ENCODE assay signal across 23 mouse cellular contexts in genomic region chr13:56749377-56749776, GRCm38 (mm10). TPM values are rescaled to one million over a fixed set of nuclear protein-coding genes. Genes with fewer than 3 reads are reported as not detected.
DNase-seq lines count a peak whose midpoint lies in the region; ATAC-seq and TF ChIP-seq lines count a peak whose summit lies in the region.
"Had no signal": no experiment of that assay in that cellular context is flagged by ENCODE, and none has a peak within 500 bp of the region (broad histone marks: within the 10 kb centered on the region; RNA-seq: fewer than 3 reads in every experiment).

No protein-coding gene starts in this region.

- no peak overlapping the region for H3K9ac ChIP-seq in lung, embryonic 15.5 days
- no peak overlapping the region for H3K9ac ChIP-seq in lung, postnatal 0 days (replicated peaks; ENCODE audit: low read depth)
- H3K9ac ChIP-seq in stomach, embryonic 14.5 days (replicated peaks; ENCODE audit: low read depth, low read length): no peak overlapping the region
- H3K9ac ChIP-seq: embryonic facial prominence, embryonic 13.5 days; forebrain, embryonic 12.5 days; heart, embryonic 13.5 days had no signal

- H3K4me1 ChIP-seq in lung, embryonic 15.5 days: peaks cover 34% of the 10 kb centered on the region
- peaks cover 10% of the 10 kb centered on the region for H3K4me1 ChIP-seq in lung, adult 2 months (ENCODE audit: control insufficient read depth, insufficient read depth, low read length)
- H3K4me1 ChIP-seq in lung, postnatal 0 days (ENCODE audit: insufficient read depth, low read depth, low read length): peaks cover 20% of the 10 kb centered on the region
- H3K4me1 ChIP-seq in stomach, embryonic 14.5 days (ENCODE audit: control insufficient read depth, insufficient read depth, low read length): peaks cover 13% of the 10 kb centered on the region; the same call in 1 of the 2 replicates

- H3K36me3 ChIP-seq in lung, embryonic 15.5 days: no peaks in the 10 kb centered on the region
- no peaks in the 10 kb centered on the region for H3K36me3 ChIP-seq in lung, postnatal 0 days (ENCODE audit: insufficient read depth, low read length)
- H3K36me3 ChIP-seq in stomach, embryonic 14.5 days (ENCODE audit: control insufficient read depth, insufficient read depth, low read length): no peaks in the 10 kb centered on the region
- H3K36me3 ChIP-seq: forebrain, embryonic 12.5 days had no signal

- TF ChIP-seq POLR2A in lung, adult 2 months (IDR thresholded peaks at IDR 0.05; ENCODE audit: borderline replicate concordance, extremely low read depth, low read depth, low read length): no peak

- TF ChIP-seq EP300 in lung, postnatal 0 days (IDR thresholded peaks at IDR 0.05): no peak

- ATAC-seq in lung, embryonic 15.5 days (ENCODE audit: borderline replicate concordance, extremely low read depth, low FRiP score, low TSS enrichment): no peak
- peak; percentile 46 for ATAC-seq in lung, postnatal 0 days
- no peak for ATAC-seq in stomach, embryonic 14.5 days (ENCODE audit: insufficient number of reproducible peaks, insufficient read depth, low FRiP score, low read depth)
- no peak for ATAC-seq in frontal cortex, adult (ENCODE audit: low TSS enrichment)
- ATAC-seq: activated CD4-positive, CD25-positive, alpha-beta regulatory T cell, adult 4 months; forebrain, embryonic 16.5 days; Patski had no signal

- no peak for TF ChIP-seq CTCF in lung, adult 2 months (IDR thresholded peaks at IDR 0.05; ENCODE audit: insufficient read depth, low read length)
- TF ChIP-seq CTCF in lung, postnatal 0 days (IDR thresholded peaks at IDR 0.05): no peak

- H3K27me3 ChIP-seq in lung, embryonic 15.5 days: peaks cover 35% of the 10 kb centered on the region
- H3K27me3 ChIP-seq in lung, postnatal 0 days (replicated peaks; ENCODE audit: insufficient read depth, low read length): peaks cover 26% of the 10 kb centered on the region
- H3K27me3 ChIP-seq in stomach, embryonic 14.5 days (ENCODE audit: control insufficient read depth, insufficient read depth, low read length): peaks cover 12% of the 10 kb centered on the region; the same call in 1 of the 2 replicates
- H3K27me3 ChIP-seq: CH12.LX, Patski had no signal

- H3K9me3 ChIP-seq in lung, embryonic 15.5 days: no peaks in the 10 kb centered on the region
- H3K9me3 ChIP-seq in lung, postnatal 0 days (ENCODE audit: low read length): no peaks in the 10 kb centered on the region
- no peaks in the 10 kb centered on the region for H3K9me3 ChIP-seq in stomach, embryonic 14.5 days (ENCODE audit: control insufficient read depth, low read depth, low read length)
- H3K9me3 ChIP-seq: embryonic facial prominence, embryonic 13.5 days; forebrain, embryonic 12.5 days; heart, embryonic 13.5 days had no signal

- DNase-seq in lung, adult 2 months: no peak
- peak; percentile 64 for DNase-seq in lung, postnatal 0 days (ENCODE audit: low spot score)
- no peak for DNase-seq in frontal cortex, postnatal 14 days (ENCODE audit: low spot score in 2 of 2)
- DNase-seq: adrenal gland, postnatal 14 days; cerebellum, adult 18-20 months; cerebellum, adult 9-11 months; cerebellum, postnatal 36 days; gastrocnemius, adult 2 months; gastrocnemius, postnatal 36 days; heart, adult 11 months; heart, postnatal 36 days had no signal

- H3K4me3 ChIP-seq in lung, embryonic 15.5 days: no peak overlapping the region
- H3K4me3 ChIP-seq in lung, adult 2 months (replicated peaks; ENCODE audit: extremely low read depth, low read depth, low read length): no peak overlapping the region
- H3K4me3 ChIP-seq in lung, postnatal 0 days (ENCODE audit: low read depth, low read length): no peak overlapping the region
- no peak overlapping the region for H3K4me3 ChIP-seq in stomach, embryonic 14.5 days (ENCODE audit: low read depth, low read length)
- H3K4me3 ChIP-seq: embryonic facial prominence, embryonic 13.5 days; forebrain, embryonic 12.5 days; gastrocnemius, adult 2 months; heart, embryonic 13.5 days had no signal

- WGBS in lung, embryonic 15.5 days: 64% methylated on average over 7 of the region's 7 CpGs
- 69% methylated on average over 7 of the region's 7 CpGs for WGBS in lung, adult 2 months
- whole genome bisulfite sequencing in lung, postnatal 0 days: 48% methylated on average over 7 of the region's 7 CpGs
- WGBS in stomach, embryonic 14.5 days: 70% methylated on average over 7 of the region's 7 CpGs

- peak overlapping the region; percentile 43; the same call in 1 of the 2 replicates for H3K4me2 ChIP-seq in lung, embryonic 15.5 days
- peak overlapping the region; percentile 22; the same call in 1 of the 2 replicates for H3K4me2 ChIP-seq in lung, postnatal 0 days (replicated peaks; ENCODE audit: low read depth, low read length)
- H3K4me2 ChIP-seq in stomach, embryonic 14.5 days (replicated peaks; ENCODE audit: low read depth, low read length): peak overlapping the region; percentile 2; the same call in 1 of the 2 replicates
- H3K4me2 ChIP-seq: embryonic facial prominence, embryonic 13.5 days; forebrain, embryonic 12.5 days; heart, embryonic 13.5 days had no signal

- H3K27ac ChIP-seq in lung, embryonic 15.5 days: no peak overlapping the region
- H3K27ac ChIP-seq in lung, postnatal 0 days (ENCODE audit: low read length): no peak overlapping the region
- no peak overlapping the region for H3K27ac ChIP-seq in stomach, embryonic 14.5 days (ENCODE audit: low read length)
- H3K27ac ChIP-seq: embryonic facial prominence, embryonic 13.5 days; forebrain, embryonic 12.5 days; gastrocnemius, adult 2 months; heart, embryonic 13.5 days had no signal

RNA-seq across cellular contexts. Expression of gene Gm45623, which starts 4.2 kb away (rescaled TPM):
- 3.5 and 4.8 TPM in 2 replicates for polyA plus RNA-seq in lung, embryonic 15.5 days (2015; fragmentation: Nextera tagmentation; extraction: Ambion mirVana)
- polyA plus RNA-seq in lung, adult 2 months (2012; rRNA removed): 0.07 and 0.12 TPM in 2 replicates
- 0.44 and 0.55 TPM in 2 replicates for polyA plus RNA-seq in lung, postnatal 0 days (2015; fragmentation: Nextera tagmentation; extraction: Ambion mirVana)
- 4.5 and 5.0 TPM in 2 replicates for polyA plus RNA-seq in stomach, embryonic 14.5 days (2014; fragmentation: Nextera tagmentation; extraction: Ambion mirVana)
- polyA plus RNA-seq: activated CD4-positive, CD25-positive, alpha-beta regulatory T cell, adult 4 months; heart, postnatal 0 days; hindbrain, embryonic 11.5 days; Patski had no signal

RNA-seq across cellular contexts. Expression of gene Smad5, which starts 46.6 kb away (rescaled TPM):
- 34.1 and 34.7 TPM in 2 replicates for polyA plus RNA-seq in lung, embryonic 15.5 days (2015; fragmentation: Nextera tagmentation; extraction: Ambion mirVana)
- 20.3 and 27.1 TPM in 2 replicates for polyA plus RNA-seq in lung, adult 2 months (2012; rRNA removed)
- polyA plus RNA-seq in lung, postnatal 0 days (2015; fragmentation: Nextera tagmentation; extraction: Ambion mirVana): 16.6 and 16.9 TPM in 2 replicates
- 51.1 and 52.7 TPM in 2 replicates for polyA plus RNA-seq in stomach, embryonic 14.5 days (2014; fragmentation: Nextera tagmentation; extraction: Ambion mirVana)
